Mouse (Mus musculus): ENCODE data around the gene Izumo2.

Izumo2 gene

GRCm38 (mm10) chr7:44708574-44708973 is at the start of gene Izumo2:
Izumo2 (plus strand) TSS chr7:44708742.
- DNase-seq (ENCODE audit: low spot score in 2 of 2): no peak

DNA sequence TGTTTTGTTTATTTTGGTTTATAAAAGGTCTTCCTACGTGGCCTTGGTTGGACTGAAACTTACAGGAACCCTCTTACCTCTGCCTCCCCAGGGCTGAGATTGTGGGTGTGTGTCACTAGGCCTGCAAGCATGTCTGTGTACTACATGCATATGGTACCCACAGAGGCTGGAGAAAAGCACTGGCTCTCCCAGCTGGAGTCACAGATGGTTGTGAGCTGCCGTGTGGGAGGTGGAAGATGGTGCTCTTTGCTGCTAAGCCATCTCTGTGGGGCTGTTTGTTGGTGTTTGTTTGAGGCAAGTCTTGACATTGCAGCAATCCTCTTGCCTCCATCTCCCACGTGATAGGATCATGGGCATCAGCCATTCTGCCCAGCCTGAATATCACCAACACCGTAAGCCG is 47.3 kb upstream of the Izumo2 start:
- no peak for DNase-seq (ENCODE audit: low spot score in 2 of 2)

- DNase-seq (ENCODE audit: low spot score in 2 of 2): peak; percentile 75 to 80
These were observed 46.4 kb upstream of the Izumo2 start for GRCm38 (mm10) chr7:44662168-44662567.

- DNase-seq (ENCODE audit: low spot score in 2 of 2): no peak
These were observed 46.0 kb upstream of the Izumo2 start for GRCm38 (mm10) chr7:44662569-44662968.

GRCm38 (mm10) chr7:44663546-44663945 is 45.0 kb upstream of the Izumo2 start:
- no peak for DNase-seq (ENCODE audit: low spot score in 2 of 2)

- DNase-seq (ENCODE audit: low spot score in 2 of 2): no peak
These were observed 43.8 kb upstream of the Izumo2 start for GRCm38 (mm10) chr7:44664731-44665130.

- DNase-seq (ENCODE audit: low spot score in 2 of 2): no peak
These were observed 42.1 kb upstream of the Izumo2 start for GRCm38 (mm10) chr7:44666462-44666861.

- no peak for DNase-seq (ENCODE audit: low spot score in 2 of 2)
These were observed 40.4 kb upstream of the Izumo2 start for GRCm38 (mm10) chr7:44667996-44668738.

DNA sequence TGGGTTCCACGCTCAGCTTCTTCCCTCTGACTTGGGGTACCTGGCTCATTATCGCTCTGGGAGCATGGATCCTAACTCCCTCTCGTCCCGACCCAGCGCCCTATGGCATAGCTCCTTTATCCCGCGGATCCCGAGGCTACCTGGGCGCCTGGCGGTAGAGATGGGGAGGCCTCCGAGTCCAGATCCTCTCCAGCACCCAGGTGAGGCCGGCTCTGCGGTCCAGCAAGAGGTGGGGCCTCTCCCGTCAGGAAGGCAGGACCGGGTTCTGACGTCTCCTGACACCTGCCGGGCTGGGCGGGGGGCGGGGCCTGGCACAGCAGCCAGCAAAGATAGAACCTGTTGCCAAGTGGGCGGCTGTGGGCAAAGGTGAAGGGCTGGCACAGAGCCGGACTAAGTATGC is 39.4 kb upstream of the Izumo2 start:
- DNase-seq (ENCODE audit: low spot score in 2 of 2): peak in 1 of 2 experiments; percentile 64

DNA sequence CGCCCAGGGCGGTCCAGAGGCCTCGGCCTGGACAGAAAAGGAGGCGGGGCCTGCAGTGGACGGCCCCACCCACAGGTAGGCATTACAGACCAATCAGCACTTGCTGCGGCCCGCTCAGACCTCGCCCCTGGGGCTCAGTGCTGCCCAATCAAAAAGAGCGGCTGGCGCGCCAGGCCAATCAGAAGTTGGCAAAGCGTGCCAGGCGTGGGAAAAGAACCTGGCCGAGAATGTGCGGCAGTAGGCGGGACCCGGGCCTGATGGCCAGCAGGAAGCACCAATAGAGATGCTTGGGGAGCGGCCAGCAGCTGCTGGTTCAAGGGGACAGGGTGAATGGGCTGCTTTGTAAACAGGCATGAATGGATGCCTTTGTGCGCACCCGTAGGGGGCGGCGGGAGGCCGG is 37.7 kb upstream of the Izumo2 start, which contains the start of gene Myh14:
Gene Myh14 (minus strand): TSS at position 41 of the 400 bp plus-strand sequence.
- peak; percentile 75 to 88 for DNase-seq (ENCODE audit: low spot score in 2 of 2)

- DNase-seq (ENCODE audit: low spot score in 2 of 2): no peak
These were observed 36.3 kb upstream of the Izumo2 start for GRCm38 (mm10) chr7:44672193-44672592.

- DNase-seq (ENCODE audit: low spot score in 2 of 2): no peak
These were observed 34.0 kb upstream of the Izumo2 start for GRCm38 (mm10) chr7:44674511-44674910.

DNA sequence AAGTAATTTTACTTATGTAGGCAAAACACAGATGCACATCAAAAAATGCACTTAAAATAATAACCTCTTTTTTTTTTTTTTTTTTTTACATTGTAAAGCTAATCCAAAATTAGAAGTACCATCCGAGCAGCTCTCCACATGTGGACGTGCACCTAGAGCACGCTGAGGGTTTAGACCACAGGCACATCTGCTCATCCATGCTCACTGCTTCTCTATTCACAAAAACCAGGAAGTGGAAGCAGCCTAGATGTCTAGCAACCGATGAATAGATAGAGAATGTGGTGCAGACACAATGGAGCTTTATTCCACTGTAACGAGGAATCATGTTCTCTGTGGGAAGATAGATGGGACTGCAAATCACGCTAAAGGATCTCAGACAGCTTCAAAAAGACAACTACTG is 33.4 kb upstream of the Izumo2 start:
- no peak for DNase-seq (ENCODE audit: low spot score in 2 of 2)

DNA sequence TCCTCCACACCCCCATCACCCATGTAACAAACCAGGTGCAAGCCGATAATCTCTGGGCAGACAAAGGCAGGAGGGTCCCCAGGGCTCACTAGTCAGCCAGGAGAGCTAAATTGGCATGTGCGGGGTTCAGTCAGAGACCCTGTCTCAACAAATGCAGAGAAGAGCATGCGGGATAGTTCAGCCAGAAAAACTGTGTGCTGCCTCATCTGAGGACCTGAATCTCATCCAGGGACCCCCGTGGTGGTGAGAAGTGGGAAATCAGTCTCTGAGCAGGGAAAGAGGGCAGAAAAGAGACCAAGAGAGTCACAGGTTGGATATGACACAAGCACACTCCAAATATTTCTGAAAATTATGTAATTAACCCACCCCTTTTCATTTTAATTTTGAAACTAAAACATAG is 32.4 kb upstream of the Izumo2 start:
- no peak for DNase-seq (ENCODE audit: low spot score in 2 of 2)

GRCm38 (mm10) chr7:44676611-44677010 is 31.9 kb upstream of the Izumo2 start:
- no peak for DNase-seq (ENCODE audit: low spot score in 2 of 2)

DNA sequence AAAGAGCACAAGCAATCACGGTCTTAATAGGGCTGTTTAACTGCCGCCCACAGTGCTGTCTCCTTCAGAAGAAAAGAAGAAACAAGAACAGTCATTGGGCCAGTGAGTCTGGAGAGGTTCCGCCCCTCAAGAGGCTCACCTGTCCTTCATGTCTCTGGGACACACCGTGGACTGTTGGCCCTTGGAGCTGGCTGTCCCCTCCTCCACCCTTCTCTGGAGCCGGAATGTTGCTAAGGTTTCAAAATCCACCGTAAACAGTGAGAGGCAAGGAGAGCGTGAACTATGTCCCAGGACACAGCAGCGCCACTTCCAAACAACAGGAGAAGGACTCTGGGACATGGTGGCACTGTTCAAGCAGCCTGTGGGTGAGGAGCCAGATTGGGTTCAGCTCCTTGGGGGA is 24.9 kb upstream of the Izumo2 start:
- DNase-seq (ENCODE audit: low spot score in 2 of 2): no peak

- no peak for DNase-seq (ENCODE audit: low spot score in 2 of 2)
These were observed 22.8 kb upstream of the Izumo2 start for GRCm38 (mm10) chr7:44685531-44686402.

- no peak for DNase-seq (ENCODE audit: low spot score in 2 of 2)
These were observed 19.7 kb upstream of the Izumo2 start for GRCm38 (mm10) chr7:44688890-44689289.

DNA sequence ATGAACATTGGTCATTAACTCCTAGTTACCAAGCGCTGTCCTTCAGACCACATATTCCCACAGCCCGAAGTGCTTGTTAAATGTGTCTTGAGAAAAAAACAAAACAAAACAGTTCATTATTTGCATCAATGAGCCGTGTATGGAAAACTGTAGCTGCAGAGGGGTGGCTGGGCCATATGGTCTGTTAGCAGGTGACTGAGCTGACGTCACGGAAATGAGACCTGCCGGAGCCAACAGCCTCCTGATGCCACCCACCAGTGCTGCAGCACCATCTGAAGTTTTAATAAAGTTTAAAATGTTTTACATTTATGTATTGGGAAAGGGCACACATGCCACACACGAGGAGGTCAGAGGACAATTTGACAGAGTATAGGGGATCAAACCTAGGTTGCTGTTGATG is 19.2 kb upstream of the Izumo2 start:
- no peak for DNase-seq (ENCODE audit: low spot score in 2 of 2)

- DNase-seq (ENCODE audit: low spot score in 2 of 2): no peak
These were observed 14.9 kb upstream of the Izumo2 start for GRCm38 (mm10) chr7:44693427-44694175.

DNA sequence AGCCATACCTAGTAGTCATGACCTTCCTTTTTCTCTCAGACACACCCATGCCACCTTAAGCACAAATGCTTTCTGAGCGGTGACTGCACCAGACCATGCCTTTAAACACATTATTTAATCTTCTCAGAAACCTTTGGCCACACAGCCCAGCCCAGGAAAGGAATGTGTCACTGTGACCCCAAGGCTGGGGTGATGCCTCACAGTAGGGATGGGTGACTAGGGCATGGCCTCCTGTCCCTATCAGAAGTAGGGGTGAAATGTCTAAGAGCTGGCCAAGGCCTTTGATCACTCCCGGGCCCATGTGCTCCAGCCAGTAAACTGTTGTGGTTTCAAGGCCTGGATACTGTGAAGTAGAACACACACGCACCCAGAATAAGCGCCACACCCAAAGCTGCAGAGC is 13.3 kb upstream of the Izumo2 start:
- DNase-seq (ENCODE audit: low spot score in 2 of 2): no peak

DNA sequence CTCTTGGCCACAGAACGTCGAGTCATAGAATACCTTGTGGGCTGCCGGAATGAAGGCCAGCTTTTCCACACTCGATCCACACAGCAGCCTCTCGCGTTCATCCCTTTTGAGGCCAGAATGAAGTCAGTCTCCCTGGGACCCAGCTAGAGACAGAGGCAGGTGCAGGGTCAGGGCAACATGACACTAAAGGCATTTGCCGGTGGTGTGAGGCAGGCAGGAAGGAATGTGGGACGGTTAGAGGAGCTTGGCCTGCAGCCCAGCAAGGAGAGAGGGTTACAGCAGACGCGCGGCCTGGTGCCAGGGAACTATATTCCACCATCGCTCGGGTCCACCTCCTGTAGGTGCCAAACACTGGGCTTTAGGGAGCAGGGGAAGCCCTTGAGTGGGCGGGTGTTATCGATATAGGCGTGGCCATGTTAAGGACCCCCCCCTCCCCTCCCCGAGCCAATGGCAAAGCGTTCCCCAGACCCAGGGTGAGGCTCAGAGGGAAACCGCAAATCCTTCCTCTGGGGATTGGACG is 11.3 kb upstream of the Izumo2 start:
- peak; percentile 14 to 54 for DNase-seq (ENCODE audit: low spot score in 2 of 2)

All from urinary bladder, postnatal 36 days (tissue).